Mouse (Mus musculus): Measurements from ENCODE around the gene Nop16.

- TF ChIP-seq CTCF (IDR thresholded peaks at IDR 0.05; ENCODE audit: low read depth, low read length) (no peak), GATA2 (IDR thresholded peaks at IDR 0.05; ENCODE audit: borderline replicate concordance, low read depth, low read length) (no peak), GATA1 (IDR thresholded peaks at IDR 0.05; ENCODE audit: borderline replicate concordance, low read length) (no peak)
Measured at GRCm38 (mm10) chr13:54593617-54594016, 3.7 kb upstream of the Nop16 start.

Measured in G1E (cell line).